Mouse (Mus musculus): Measurements from ENCODE around the gene Dnase1l3.

DNA sequence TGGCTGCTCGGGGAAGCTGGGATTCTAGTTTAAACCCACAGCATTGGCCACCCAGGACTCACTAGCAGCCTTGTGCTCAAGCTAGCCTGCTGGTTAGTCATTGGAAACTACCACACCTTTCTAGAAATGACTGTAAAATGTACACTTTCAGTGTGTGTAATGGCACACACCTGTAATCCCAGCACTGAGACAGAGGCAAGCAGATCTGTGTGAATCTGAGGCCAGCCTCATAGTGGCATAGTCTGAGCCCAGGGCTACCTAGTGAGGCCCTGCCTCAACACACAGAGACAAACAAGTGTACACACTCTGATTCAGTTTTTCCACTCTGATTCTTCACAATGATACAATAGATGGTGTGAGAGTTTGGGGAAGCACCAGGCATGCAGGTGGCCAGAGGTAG is 5.0 kb downstream of the Dnase1l3 start:
- TF ChIP-seq CTCF (IDR thresholded peaks at IDR 0.05; ENCODE audit: low read depth): no peak
- TF ChIP-seq EP300 (optimal IDR thresholded peaks at IDR 0.05): no peak

Measured in stomach, postnatal 0 days (tissue).